Mouse (Mus musculus): ENCODE results near the gene Ppp1r14a.

The Ppp1r14a gene

GRCm38 (mm10) chr7:29288942-29289638, at the start of gene Ppp1r14a:
Ppp1r14a (plus strand) TSS chr7:29289308.
- peaks cover 70% of the 10 kb centered on the region for H3K4me1 ChIP-seq (replicated peaks; ENCODE audit: low read depth, low read length)
- peaks cover 7% of the 10 kb centered on the region; the same call in 1 of the 2 replicates for H3K27me3 ChIP-seq (ENCODE audit: insufficient read depth, low read length)
- no peak for TF ChIP-seq NANOG (IDR thresholded peaks at IDR 0.05; ENCODE audit: borderline replicate concordance, low read length)
- peak; percentile 95 for TF ChIP-seq CTCF (conservative IDR thresholded peaks at IDR 0.05; ENCODE audit: low read length)
- H3K36me3 ChIP-seq (ENCODE audit: insufficient read depth, low read length), result peaks cover 15% of the 10 kb centered on the region
- peak within 1 kb of the TSS; percentile 85 for H3K4me3 ChIP-seq (replicated peaks; ENCODE audit: low read length)
- H3K9me3 ChIP-seq (ENCODE audit: low read length), result peaks cover 6% of the 10 kb centered on the region

- Histone ChIP-seq H3K27me3 (ENCODE audit: insufficient read depth, low read length) (no peaks in the 10 kb centered on the region), H3K4me1 (replicated peaks; ENCODE audit: low read depth, low read length) (peaks cover 96% of the 10 kb centered on the region), H3K4me3 (replicated peaks; ENCODE audit: low read length) (peak overlapping the region; percentile 58), H3K9me3 (ENCODE audit: low read length) (no peaks in the 10 kb centered on the region), H3K36me3 (ENCODE audit: insufficient read depth, low read length) (peaks cover 57% of the 10 kb centered on the region)
- TF ChIP-seq NANOG (IDR thresholded peaks at IDR 0.05; ENCODE audit: borderline replicate concordance, low read length), result no peak
- no peak for TF ChIP-seq POU5F1 (IDR thresholded peaks at IDR 0.05; ENCODE audit: borderline replicate concordance, low read length)
- peak; percentile 51 for TF ChIP-seq CTCF (conservative IDR thresholded peaks at IDR 0.05; ENCODE audit: low read length)
These were observed 44.2 kb upstream of the Ppp1r14a start for GRCm38 (mm10) chr7:29244732-29245416.

GRCm38 (mm10) chr7:29246015-29246414, 43.1 kb upstream of the Ppp1r14a start:
- TF ChIP-seq NANOG (IDR thresholded peaks at IDR 0.05; ENCODE audit: borderline replicate concordance, low read length), result no peak
- peaks cover 48% of the 10 kb centered on the region for H3K36me3 ChIP-seq (ENCODE audit: insufficient read depth, low read length)
- H3K27me3 ChIP-seq (ENCODE audit: insufficient read depth, low read length), result no peaks in the 10 kb centered on the region
- no peaks in the 10 kb centered on the region for H3K9me3 ChIP-seq (ENCODE audit: low read length)
- H3K4me1 ChIP-seq (replicated peaks; ENCODE audit: low read depth, low read length), result peaks cover 87% of the 10 kb centered on the region
- H3K4me3 ChIP-seq (replicated peaks; ENCODE audit: low read length), result 0 out of 2 replicates have a peak overlapping the region, but pooled peaks have one; percentile 26

GRCm38 (mm10) chr7:29246619-29247313, 42.3 kb upstream of the Ppp1r14a start:
- Histone ChIP-seq H3K9me3 (ENCODE audit: low read length) (no peaks in the 10 kb centered on the region), H3K27me3 (ENCODE audit: insufficient read depth, low read length) (no peaks in the 10 kb centered on the region), H3K36me3 (ENCODE audit: insufficient read depth, low read length) (peaks cover 40% of the 10 kb centered on the region), H3K4me3 (replicated peaks; ENCODE audit: low read length) (peak overlapping the region; percentile 60), H3K4me1 (replicated peaks; ENCODE audit: low read depth, low read length) (peaks cover 84% of the 10 kb centered on the region)
- TF ChIP-seq NANOG (IDR thresholded peaks at IDR 0.05; ENCODE audit: borderline replicate concordance, low read length) (no peak), CTCF (conservative IDR thresholded peaks at IDR 0.05; ENCODE audit: low read length) (no peak), POU5F1 (IDR thresholded peaks at IDR 0.05; ENCODE audit: borderline replicate concordance, low read length) (no peak)

GRCm38 (mm10) chr7:29247314-29247700, 41.8 kb upstream of the Ppp1r14a start:
- H3K4me1 ChIP-seq (replicated peaks; ENCODE audit: low read depth, low read length), result peaks cover 80% of the 10 kb centered on the region
- H3K4me3 ChIP-seq (replicated peaks; ENCODE audit: low read length), result peak overlapping the region; percentile 74
- peaks cover 37% of the 10 kb centered on the region for H3K36me3 ChIP-seq (ENCODE audit: insufficient read depth, low read length)
- H3K9me3 ChIP-seq (ENCODE audit: low read length), result no peaks in the 10 kb centered on the region
- no peaks in the 10 kb centered on the region for H3K27me3 ChIP-seq (ENCODE audit: insufficient read depth, low read length)
- peak; percentile 91 for TF ChIP-seq CTCF (conservative IDR thresholded peaks at IDR 0.05; ENCODE audit: low read length)
- TF ChIP-seq POU5F1 (IDR thresholded peaks at IDR 0.05; ENCODE audit: borderline replicate concordance, low read length), result no peak

GRCm38 (mm10) chr7:29247706-29248105, 41.4 kb upstream of the Ppp1r14a start:
- TF ChIP-seq NANOG (IDR thresholded peaks at IDR 0.05; ENCODE audit: borderline replicate concordance, low read length) (no peak), CTCF (conservative IDR thresholded peaks at IDR 0.05; ENCODE audit: low read length) (no peak), POU5F1 (IDR thresholded peaks at IDR 0.05; ENCODE audit: borderline replicate concordance, low read length) (no peak)
- Histone ChIP-seq H3K27me3 (ENCODE audit: insufficient read depth, low read length) (no peaks in the 10 kb centered on the region), H3K36me3 (ENCODE audit: insufficient read depth, low read length) (peaks cover 37% of the 10 kb centered on the region), H3K4me1 (replicated peaks; ENCODE audit: low read depth, low read length) (peaks cover 76% of the 10 kb centered on the region), H3K9me3 (ENCODE audit: low read length) (no peaks in the 10 kb centered on the region), H3K4me3 (replicated peaks; ENCODE audit: low read length) (peak overlapping the region; percentile 74)

- peaks cover 76% of the 10 kb centered on the region for H3K4me1 ChIP-seq (replicated peaks; ENCODE audit: low read depth, low read length)
- no peaks in the 10 kb centered on the region for H3K27me3 ChIP-seq (ENCODE audit: insufficient read depth, low read length)
- no peak for TF ChIP-seq NANOG (IDR thresholded peaks at IDR 0.05; ENCODE audit: borderline replicate concordance, low read length)
- H3K9me3 ChIP-seq (ENCODE audit: low read length), result no peaks in the 10 kb centered on the region
- peaks cover 34% of the 10 kb centered on the region for H3K36me3 ChIP-seq (ENCODE audit: insufficient read depth, low read length)
- peak within 1 kb of the TSS; percentile 74 for H3K4me3 ChIP-seq (replicated peaks; ENCODE audit: low read length)
These were observed 40.8 kb upstream of the Ppp1r14a start, which contains the start of gene 2200002D01Rik for GRCm38 (mm10) chr7:29248261-29248841. 2200002D01Rik (minus strand) TSS chr7:29248466.

- Histone ChIP-seq H3K4me3 (replicated peaks; ENCODE audit: low read length) (no peak overlapping the region), H3K4me1 (replicated peaks; ENCODE audit: low read depth, low read length) (peaks cover 54% of the 10 kb centered on the region), H3K9me3 (ENCODE audit: low read length) (no peaks in the 10 kb centered on the region), H3K36me3 (ENCODE audit: insufficient read depth, low read length) (peaks cover 40% of the 10 kb centered on the region), H3K27me3 (ENCODE audit: insufficient read depth, low read length) (no peaks in the 10 kb centered on the region)
- TF ChIP-seq POU5F1 (IDR thresholded peaks at IDR 0.05; ENCODE audit: borderline replicate concordance, low read length), result no peak
- TF ChIP-seq CTCF (conservative IDR thresholded peaks at IDR 0.05; ENCODE audit: low read length), result no peak
- TF ChIP-seq NANOG (IDR thresholded peaks at IDR 0.05; ENCODE audit: borderline replicate concordance, low read length), result no peak
These were observed 37.9 kb upstream of the Ppp1r14a start for GRCm38 (mm10) chr7:29251166-29251565.

All from E14TG2a.4 (cell line).